Mouse (Mus musculus) ES-E14 (cell line): Measurements from ENCODE around the gene Arhgap30. TPM values are rescaled to one million over a fixed set of nuclear protein-coding genes. Genes with fewer than 3 reads are reported as not detected.
A peak's percentile ranks its signal among the peaks of the same experiment; 100 is the strongest.

Experiments used
- DNase-seq: peaks from one replicate; pipeline ENCODE4 v3.0.0-alpha.2; 2013; ENCODE audit warnings: low read depth, low spot score
- H3K27ac ChIP-seq: 2 replicates; pipeline ENCODE4 v1.5.1; 2012; ENCODE audit warnings: low read depth, mild to moderate bottlenecking, low read length, moderate library complexity, mixed read lengths; ENCODE audit not compliant: poor library complexity, insufficient read depth, severe bottlenecking
- H3K36me3 ChIP-seq: 2 replicates; pipeline ENCODE4 v1.6.1; 2012; ENCODE audit warnings: mild to moderate bottlenecking, low read length, moderate library complexity, mixed read lengths; ENCODE audit not compliant: control insufficient read depth, poor library complexity, insufficient read depth, severe bottlenecking
- H3K4me1 ChIP-seq, 2 experiments: fragments of 150-350 bp in 1 of 2; sonication (generic) in 1 of 2; 2 replicates each; pipeline ENCODE4 v1.6.1; 2012; ENCODE audit warnings: low read length in 2 of 2, mild to moderate bottlenecking in 1 of 2, mixed read lengths in 1 of 2; ENCODE audit not compliant: control insufficient read depth in 2 of 2, insufficient read depth in 2 of 2, poor library complexity in 1 of 2
- H3K4me3 ChIP-seq, 2 experiments: fragments of 150-350 bp in 1 of 2; sonication (generic) in 1 of 2; 2 replicates each; pipeline ENCODE4 v1.5.1; 2012; ENCODE audit warnings: low read length in 2 of 2, low read depth in 1 of 2, mild to moderate bottlenecking in 1 of 2, mixed read lengths in 1 of 2; ENCODE audit not compliant: insufficient read depth in 1 of 2, poor library complexity in 1 of 2, severe bottlenecking in 1 of 2
- H3K9ac ChIP-seq: 2 replicates; pipeline ENCODE4 v1.6.1; 2012; ENCODE audit warnings: low read depth, mild to moderate bottlenecking, low read length, mixed read lengths; ENCODE audit not compliant: poor library complexity, insufficient read depth, severe bottlenecking
- H3K9me3 ChIP-seq: fragments of 150-350 bp; sonication (generic); 2 replicates; pipeline ENCODE4 v1.6.1; 2012; ENCODE audit warnings: low read depth, mild to moderate bottlenecking, low read length; ENCODE audit not compliant: control insufficient read depth, insufficient read depth
- CHD2 ChIP-seq: IDR thresholded peaks from 2 replicates; pipeline ENCODE4 v1.6.1; 2014; ENCODE audit warnings: mild to moderate bottlenecking, low read depth, low read length, inconsistent platforms
- HCFC1 ChIP-seq: IDR thresholded peaks from 2 replicates; pipeline ENCODE4 v1.6.1; 2012; ENCODE audit warnings: low read length, inconsistent platforms, borderline replicate concordance; ENCODE audit not compliant: insufficient read depth
- MAFK ChIP-seq: IDR thresholded peaks from 2 replicates; pipeline ENCODE4 v1.6.1; 2014; ENCODE audit warnings: mild to moderate bottlenecking, low read depth, low read length, inconsistent platforms; ENCODE audit not compliant: insufficient read depth
- ZC3H11A ChIP-seq: IDR thresholded peaks from 2 replicates; pipeline ENCODE4 v1.6.1; 2012; ENCODE audit warnings: low read depth, mild to moderate bottlenecking, inconsistent platforms, low read length, borderline replicate concordance
- ZNF384 ChIP-seq: IDR thresholded peaks from 2 replicates; pipeline ENCODE4 v1.6.1; 2012; ENCODE audit warnings: low read depth, low read length, inconsistent platforms
- in situ Hi-C, 2 experiments: fragments of 600-800 bp; cut with MboI; formaldehyde crosslinking; loops; one replicate each; pipeline ENCODE4 v1.15.1; 2025; ENCODE audit warnings: low sequenced_read_pairs in 2 of 2, inconsistent platforms in 1 of 2; ENCODE audit not compliant: unreplicated experiment in 2 of 2
- total RNA-seq: library from RNA; depleted of rRNA; stranded (reverse); fragments of 300-350 nt; gene quantifications from 2 replicates; pipeline ENCODE4 v1.2.3, GENCODE M21; 2012

Arhgap30 gene
- total RNA-seq, 1 experiment: 8.0 TPM

- Histone ChIP-seq H3K27ac (no peak overlapping the region), H3K36me3 (peaks cover 2% of the 10 kb centered on the region; the same call in 1 of the 2 replicates), H3K4me1 (peaks cover 2 to 8% of the 10 kb centered on the region in 2 experiments; a peak in 3 of 4 replicates), H3K9me3 (no peaks in the 10 kb centered on the region), H3K9ac (no peak overlapping the region), H3K4me3 (no peak overlapping the region)
- in situ Hi-C loops: no loop called here
- TF ChIP-seq ZC3H11A (no peak), CHD2 (no peak), ZNF384 (no peak), MAFK (no peak), HCFC1 (no peak)
- DNase-seq: no peak
These were observed 62.2 kb downstream of the Arhgap30 start for GRCm38 (mm10) chr1:171451001-171451400.

GRCm38 (mm10) chr1:171452522-171452921 is 63.8 kb downstream of the Arhgap30 start:
- Histone ChIP-seq H3K27ac (no peak overlapping the region; the same call in 1 of the 2 replicates), H3K36me3 (peaks cover 4% of the 10 kb centered on the region; the same call in 1 of the 2 replicates), H3K9me3 (no peaks in the 10 kb centered on the region), H3K9ac (no peak overlapping the region), H3K4me1 (peaks cover 2 to 11% of the 10 kb centered on the region in 2 experiments; a peak in 3 of 4 replicates), H3K4me3 (no peak overlapping the region)
- TF ChIP-seq ZC3H11A (no peak), CHD2 (no peak), HCFC1 (no peak), ZNF384 (no peak), MAFK (no peak)
- no peak for DNase-seq
- in situ Hi-C loops: no loop called here

GRCm38 (mm10) chr1:171452923-171453322 is 64.2 kb downstream of the Arhgap30 start:
- no peak overlapping the region; the same call in 1 of the 2 replicates for H3K27ac ChIP-seq
- DNase-seq: no peak
- H3K4me1 ChIP-seq: peaks cover 2 to 11% of the 10 kb centered on the region in 2 experiments; a peak in 3 of 4 replicates
- no peaks in the 10 kb centered on the region for H3K9me3 ChIP-seq
- in situ Hi-C loops: no loop called here
- no peak overlapping the region for H3K4me3 ChIP-seq
- no peak for TF ChIP-seq CHD2
- no peak for TF ChIP-seq ZC3H11A
- TF ChIP-seq ZNF384: no peak
- no peak for TF ChIP-seq MAFK
- no peak for TF ChIP-seq HCFC1
- H3K9ac ChIP-seq: no peak overlapping the region
- peaks cover 4% of the 10 kb centered on the region; the same call in 1 of the 2 replicates for H3K36me3 ChIP-seq

- DNase-seq: no peak
- Histone ChIP-seq H3K27ac (no peak overlapping the region), H3K36me3 (peaks cover 4% of the 10 kb centered on the region; the same call in 1 of the 2 replicates), H3K4me3 (no peak overlapping the region), H3K4me1 (peaks cover 5 to 11% of the 10 kb centered on the region in 2 experiments), H3K9me3 (no peaks in the 10 kb centered on the region), H3K9ac (no peak overlapping the region)
- in situ Hi-C loops: no loop called here
- TF ChIP-seq ZNF384: no peak
- no peak for TF ChIP-seq CHD2
- TF ChIP-seq MAFK: no peak
- no peak for TF ChIP-seq HCFC1
- TF ChIP-seq ZC3H11A: no peak
These were observed 66.2 kb downstream of the Arhgap30 start for GRCm38 (mm10) chr1:171454926-171455325.

GRCm38 (mm10) chr1:171457568-171457967 is 68.8 kb downstream of the Arhgap30 start:
- Histone ChIP-seq H3K27ac (no peak overlapping the region), H3K9ac (no peak overlapping the region), H3K9me3 (no peaks in the 10 kb centered on the region), H3K4me3 (no peak overlapping the region), H3K4me1 (peaks cover 6 to 12% of the 10 kb centered on the region in 2 experiments), H3K36me3 (peaks cover 19% of the 10 kb centered on the region)
- DNase-seq: no peak
- TF ChIP-seq MAFK (no peak), ZNF384 (0 out of 2 replicates have a peak, but pooled peaks have one; percentile 45)
- in situ Hi-C loops: no loop called here
